Mouse (Mus musculus) testis, adult 2 months (tissue): Measurements from ENCODE around the gene E2f2.

Source experiments
- CTCF ChIP-seq: fragments of 200-500 bp; IDR thresholded peaks from 2 replicates; pipeline ENCODE4 v1.5.1; 2012; ENCODE audit warnings: low read depth, mild to moderate bottlenecking, inconsistent platforms, low read length, moderate library complexity; ENCODE audit not compliant: control insufficient read depth, insufficient read depth, insufficient replicate concordance
- POLR2A ChIP-seq: fragments of 200-500 bp; IDR thresholded peaks from 2 replicates; pipeline ENCODE4 v1.6.1; 2012; ENCODE audit warnings: low read depth, mild to moderate bottlenecking, inconsistent platforms, low read length, moderate library complexity; ENCODE audit not compliant: control insufficient read depth

DNA sequence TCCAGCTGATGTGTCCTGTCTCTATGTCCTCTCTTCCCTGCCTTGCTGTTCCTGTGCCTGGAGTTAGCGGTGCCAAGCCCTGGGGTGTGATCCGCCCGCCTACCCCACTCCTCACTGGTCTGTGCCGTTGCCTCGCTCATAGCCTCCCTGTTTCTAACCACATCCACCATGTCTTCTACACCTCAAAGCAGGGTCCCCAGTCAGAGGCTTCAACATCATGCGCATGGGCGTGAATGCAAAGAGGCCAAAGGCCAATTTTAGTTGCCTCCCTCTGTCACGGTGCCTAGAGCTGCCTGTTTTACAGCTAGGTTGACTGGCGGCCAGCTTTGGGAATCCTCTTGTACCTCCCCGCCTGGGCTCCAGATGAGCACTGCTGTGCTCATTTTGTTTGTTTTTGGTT, 24.0 kb downstream of the E2f2 start:
- TF ChIP-seq CTCF (no peak), POLR2A (no peak)
